Mouse (Mus musculus): ENCODE results near the gene Olfr666. TPM values are rescaled to one million over a fixed set of nuclear protein-coding genes. Genes with fewer than 3 reads are reported as not detected.
"Not testable (repeated sequence)": the region's sequence is repeated elsewhere in the genome, so short reads cannot be mapped to it uniquely, and the experiment has no call there.

The Olfr666 gene
- polyA plus RNA-seq, 1 experiment: not detected

DNA sequence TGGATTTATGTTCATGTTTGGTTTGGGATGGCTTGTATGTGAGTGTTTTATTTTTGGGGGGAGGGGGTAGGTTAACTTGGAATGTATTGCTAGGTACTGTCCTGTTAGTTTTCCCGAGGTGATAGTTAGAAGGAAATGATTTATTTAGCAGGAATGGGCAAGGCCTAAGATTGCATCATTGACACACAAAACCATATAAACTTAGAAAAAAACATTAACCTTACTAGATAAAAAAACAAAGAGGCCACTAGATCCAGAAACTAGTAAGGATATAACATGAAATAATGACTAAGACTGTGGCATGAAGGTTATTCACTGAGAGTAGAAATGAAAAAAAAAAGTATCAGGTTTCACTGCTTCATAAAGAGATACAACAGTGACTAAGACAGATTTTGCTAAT, 38.1 kb downstream of the Olfr666 start:
- TF ChIP-seq POLR2A (IDR thresholded peaks at IDR 0.05; ENCODE audit: control insufficient read depth, extremely low read depth, insufficient read depth, low read length, poor library complexity) (no peak), CTCF (IDR thresholded peaks at IDR 0.05; ENCODE audit: borderline replicate concordance, control insufficient read depth, extremely low read depth, insufficient read depth, low read length, poor library complexity) (no peak)
- no peak overlapping the region for H3K4me3 ChIP-seq (ENCODE audit: control insufficient read depth, insufficient read depth, low read length)
- no peak overlapping the region for H3K27ac ChIP-seq (ENCODE audit: control insufficient read depth, insufficient read depth, low read length)
- no peaks in the 10 kb centered on the region for H3K27me3 ChIP-seq (ENCODE audit: control insufficient read depth, insufficient read depth, low read length)
- H3K4me1 ChIP-seq (replicated peaks; ENCODE audit: control insufficient read depth, insufficient read depth, low read length): no peaks in the 10 kb centered on the region
- no peak for DNase-seq
- 78% methylated on average over 1 of the region's 1 CpGs for WGBS
- no peaks in the 10 kb centered on the region for H3K36me3 ChIP-seq (ENCODE audit: control insufficient read depth, insufficient read depth, low read length)

DNA sequence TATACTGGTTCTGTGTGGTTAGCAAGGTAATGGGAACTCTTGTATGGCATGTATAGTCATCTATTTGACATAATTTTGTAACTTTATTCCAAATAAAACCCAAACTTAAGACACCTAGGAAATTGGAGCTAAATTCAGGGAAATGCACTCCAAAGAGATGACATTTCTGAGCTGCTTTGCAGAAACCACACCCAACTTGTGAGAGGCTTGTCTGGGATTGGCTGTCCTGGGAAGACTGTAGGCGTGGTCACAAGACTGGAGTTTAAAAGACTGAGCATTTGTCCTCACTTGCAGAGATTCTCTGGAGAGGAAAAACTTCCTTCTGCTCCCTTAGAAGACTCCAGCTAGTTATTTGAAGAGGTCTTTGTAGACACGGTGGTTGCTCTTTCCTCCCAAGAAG, 39.0 kb downstream of the Olfr666 start, which contains the start of gene Usp17la:
Gene Usp17la (plus strand): TSS at position 301 of the 400 bp plus-strand sequence.
- H3K4me3 ChIP-seq (ENCODE audit: control insufficient read depth, insufficient read depth, low read length); H3K27ac ChIP-seq (ENCODE audit: control insufficient read depth, insufficient read depth, low read length); H3K36me3 ChIP-seq (ENCODE audit: control insufficient read depth, insufficient read depth, low read length); DNase-seq; H3K27me3 ChIP-seq (ENCODE audit: control insufficient read depth, insufficient read depth, low read length); H3K4me1 ChIP-seq (replicated peaks; ENCODE audit: control insufficient read depth, insufficient read depth, low read length): not testable (repeated sequence)
- 69% methylated on average over 2 of the region's 2 CpGs for WGBS

DNA sequence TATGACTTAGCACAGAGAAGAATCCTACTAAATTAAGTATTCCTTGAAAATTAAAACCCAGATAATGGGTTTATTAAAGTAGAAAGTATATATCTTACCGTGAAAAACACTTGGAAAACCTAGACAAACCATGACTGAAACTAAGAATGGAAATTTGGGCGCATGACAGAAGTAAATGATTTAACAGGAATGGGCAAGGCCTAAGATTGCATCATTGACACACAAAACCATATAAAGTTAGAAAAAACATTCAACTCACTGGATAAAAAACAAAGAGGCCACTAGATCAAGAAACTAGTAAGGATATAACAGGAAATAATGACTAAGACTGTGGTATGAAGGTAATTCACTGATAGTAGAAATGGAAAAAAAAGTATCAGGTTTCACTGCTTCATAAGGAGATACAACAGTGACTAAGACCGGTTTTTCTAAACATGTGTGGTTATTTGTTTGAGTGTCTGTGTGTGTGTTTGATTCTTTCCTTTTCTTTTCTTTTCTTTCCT, 40.5 kb downstream of the Olfr666 start:
- Histone ChIP-seq H3K36me3 (ENCODE audit: control insufficient read depth, insufficient read depth, low read length) (no peaks in the 10 kb centered on the region), H3K27ac (ENCODE audit: control insufficient read depth, insufficient read depth, low read length) (no peak overlapping the region), H3K4me1 (replicated peaks; ENCODE audit: control insufficient read depth, insufficient read depth, low read length) (no peaks in the 10 kb centered on the region), H3K27me3 (ENCODE audit: control insufficient read depth, insufficient read depth, low read length) (no peaks in the 10 kb centered on the region), H3K4me3 (ENCODE audit: control insufficient read depth, insufficient read depth, low read length) (no peak overlapping the region)
- TF ChIP-seq POLR2A (IDR thresholded peaks at IDR 0.05; ENCODE audit: control insufficient read depth, extremely low read depth, insufficient read depth, low read length, poor library complexity): no peak
- WGBS: 84% methylated on average over 3 of the region's 3 CpGs
- DNase-seq: no peak

DNA sequence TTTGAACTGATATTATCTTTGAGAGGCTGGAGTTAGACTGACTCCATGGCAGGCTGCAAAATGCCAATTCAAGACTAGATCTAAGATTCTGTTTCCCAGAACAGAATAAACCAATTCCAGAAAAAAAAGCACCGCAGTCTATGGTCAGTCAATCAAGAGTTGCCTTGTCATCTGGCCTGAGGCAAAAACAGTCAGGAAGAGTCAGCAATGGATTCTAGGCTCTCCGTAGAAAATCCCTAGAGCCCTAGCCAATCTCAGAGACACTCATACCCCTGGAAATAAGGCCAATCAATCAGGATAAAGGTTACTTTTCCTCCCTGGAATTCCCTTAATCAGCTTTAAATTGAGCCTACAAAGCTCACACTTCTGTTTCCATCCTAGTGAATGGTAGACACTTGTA, 44.2 kb downstream of the Olfr666 start:
- not testable (repeated sequence) for H3K4me1 ChIP-seq (replicated peaks; ENCODE audit: control insufficient read depth, insufficient read depth, low read length); DNase-seq; H3K27ac ChIP-seq (ENCODE audit: control insufficient read depth, insufficient read depth, low read length); H3K4me3 ChIP-seq (ENCODE audit: control insufficient read depth, insufficient read depth, low read length); H3K27me3 ChIP-seq (ENCODE audit: control insufficient read depth, insufficient read depth, low read length); H3K36me3 ChIP-seq (ENCODE audit: control insufficient read depth, insufficient read depth, low read length)
- WGBS: 97% methylated on average over 2 of the region's 2 CpGs

DNA sequence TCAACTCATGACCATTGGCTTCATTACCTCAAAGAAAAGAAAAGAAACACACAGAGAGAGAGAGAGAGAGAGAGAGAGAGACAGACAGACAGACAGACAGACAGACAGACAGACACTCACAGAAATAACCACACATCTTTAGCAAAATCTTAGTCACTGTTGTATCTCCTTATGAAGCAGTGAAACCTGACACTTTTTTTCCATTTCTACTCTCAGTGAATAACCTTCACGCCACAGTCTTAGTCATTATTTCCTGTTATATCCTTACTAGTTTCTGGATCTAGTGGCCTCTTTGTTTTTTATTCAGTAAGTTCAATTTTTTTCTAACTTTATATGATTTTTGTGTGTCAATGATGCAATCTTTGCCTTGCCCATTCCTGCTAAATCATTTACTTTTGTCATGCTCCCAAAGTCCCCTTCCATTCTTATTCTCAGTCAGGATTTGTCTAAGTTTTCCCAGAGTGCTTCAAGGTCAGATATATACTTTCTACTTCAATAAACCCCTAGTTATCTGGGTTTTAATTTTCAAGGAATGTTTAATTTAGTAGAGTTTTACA, 51.9 kb downstream of the Olfr666 start:
- Histone ChIP-seq H3K36me3 (ENCODE audit: control insufficient read depth, insufficient read depth, low read length) (no peaks in the 10 kb centered on the region), H3K27ac (ENCODE audit: control insufficient read depth, insufficient read depth, low read length) (no peak overlapping the region), H3K27me3 (ENCODE audit: control insufficient read depth, insufficient read depth, low read length) (no peaks in the 10 kb centered on the region), H3K4me3 (ENCODE audit: control insufficient read depth, insufficient read depth, low read length) (no peak overlapping the region), H3K4me1 (replicated peaks; ENCODE audit: control insufficient read depth, insufficient read depth, low read length) (no peaks in the 10 kb centered on the region)
- 82% methylated on average over 1 of the region's 1 CpGs for WGBS
- TF ChIP-seq POLR2A (IDR thresholded peaks at IDR 0.05; ENCODE audit: control insufficient read depth, extremely low read depth, insufficient read depth, low read length, poor library complexity) (no peak), CTCF (IDR thresholded peaks at IDR 0.05; ENCODE audit: borderline replicate concordance, control insufficient read depth, extremely low read depth, insufficient read depth, low read length, poor library complexity) (no peak)
- no peak for DNase-seq

DNA sequence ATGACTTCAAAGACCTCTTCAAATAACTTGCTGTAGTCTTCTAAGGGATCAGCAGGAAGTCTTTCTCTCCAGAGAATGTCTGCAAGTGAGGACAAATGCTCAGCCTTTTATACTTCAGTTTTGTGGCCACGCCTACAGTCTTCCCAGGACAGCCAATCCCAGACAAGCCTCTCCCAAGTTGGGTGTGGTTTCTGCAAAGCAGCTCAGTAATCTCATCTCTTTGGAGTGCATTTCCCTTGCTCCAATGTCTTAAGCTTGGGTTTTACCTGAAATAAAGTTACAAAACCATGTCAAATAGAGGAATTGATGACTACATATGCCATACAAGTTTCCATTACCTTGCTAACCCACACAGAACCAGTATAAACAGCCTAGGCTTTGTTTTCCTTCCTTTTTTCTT, 53.2 kb downstream of the Olfr666 start, which contains the start of gene Usp17lb:
Gene Usp17lb (minus strand): TSS at position 101 of the 400 bp plus-strand sequence.
- Histone ChIP-seq H3K27me3 (ENCODE audit: control insufficient read depth, insufficient read depth, low read length) (no peaks in the 10 kb centered on the region), H3K4me1 (replicated peaks; ENCODE audit: control insufficient read depth, insufficient read depth, low read length) (no peaks in the 10 kb centered on the region), H3K27ac (ENCODE audit: control insufficient read depth, insufficient read depth, low read length) (no peak within 1 kb of the TSS), H3K36me3 (ENCODE audit: control insufficient read depth, insufficient read depth, low read length) (no peaks in the 10 kb centered on the region), H3K4me3 (ENCODE audit: control insufficient read depth, insufficient read depth, low read length) (no peak within 1 kb of the TSS)
- no peak for DNase-seq
- WGBS: 82% methylated on average over 1 of the region's 1 CpGs
- no peak for TF ChIP-seq CTCF (IDR thresholded peaks at IDR 0.05; ENCODE audit: borderline replicate concordance, control insufficient read depth, extremely low read depth, insufficient read depth, low read length, poor library complexity)
- TF ChIP-seq POLR2A (IDR thresholded peaks at IDR 0.05; ENCODE audit: control insufficient read depth, extremely low read depth, insufficient read depth, low read length, poor library complexity): no peak

Other genes with a start within 250 kb of the Olfr666 start
- gene Olfr658, start 248.6 kb downstream of the Olfr666 start, polyA plus RNA-seq (2012; rRNA removed): not detected in 2 replicates
- not detected in 2 replicates for gene Olfr659, start 229.2 kb downstream of the Olfr666 start, polyA plus RNA-seq (2012; rRNA removed)
- gene Olfr661, start 209.5 kb downstream of the Olfr666 start, polyA plus RNA-seq (2012; rRNA removed): not detected in 2 replicates
- gene Usp17le, start 118.5 kb downstream of the Olfr666 start, polyA plus RNA-seq (2012; rRNA removed): 0.08 and 0.12 TPM in 2 replicates
- not detected in 2 replicates for gene Usp17lb, start 53.3 kb downstream of the Olfr666 start, polyA plus RNA-seq (2012; rRNA removed)
- not detected in 2 replicates for gene Usp17la, start 38.9 kb downstream of the Olfr666 start, polyA plus RNA-seq (2012; rRNA removed)
- not detected in 2 replicates for gene Olfr665, start 17.9 kb downstream of the Olfr666 start, polyA plus RNA-seq (2012; rRNA removed)
- not detected in 2 replicates for gene Olfr667, start 25.5 kb upstream of the Olfr666 start, polyA plus RNA-seq (2012; rRNA removed)
- not detected in 2 replicates for gene Olfr668, start 32.1 kb upstream of the Olfr666 start, polyA plus RNA-seq (2012; rRNA removed)
- not detected in 2 replicates for gene Olfr669, start 38.3 kb upstream of the Olfr666 start, polyA plus RNA-seq (2012; rRNA removed)
- gene Olfr670, start 66.7 kb upstream of the Olfr666 start, polyA plus RNA-seq (2012; rRNA removed): not detected in 2 replicates
- gene Olfr671, start 83.2 kb upstream of the Olfr666 start, polyA plus RNA-seq (2012; rRNA removed): not detected in 2 replicates
- not detected in 2 replicates for gene Olfr672, start 106.1 kb upstream of the Olfr666 start, polyA plus RNA-seq (2012; rRNA removed)
- gene Olfr675, start 132.5 kb upstream of the Olfr666 start, polyA plus RNA-seq (2012; rRNA removed): not detected in 2 replicates
- not detected in 2 replicates for gene Olfr676, start 136.7 kb upstream of the Olfr666 start, polyA plus RNA-seq (2012; rRNA removed)
- not detected in 2 replicates for gene Olfr677, start 155.4 kb upstream of the Olfr666 start, polyA plus RNA-seq (2012; rRNA removed)
- not detected in 2 replicates for gene Olfr678, start 168.5 kb upstream of the Olfr666 start, polyA plus RNA-seq (2012; rRNA removed)
- gene Olfr679, start 185.3 kb upstream of the Olfr666 start, polyA plus RNA-seq (2012; rRNA removed): 0.01 TPM in 1 of 2 replicates, not detected in the other
- gene Olfr680-ps1, start 196.9 kb upstream of the Olfr666 start, polyA plus RNA-seq (2012; rRNA removed): not detected in 2 replicates
- not detected in 2 replicates for gene Olfr681, start 220.9 kb upstream of the Olfr666 start, polyA plus RNA-seq (2012; rRNA removed)

Data from thymus, adult 2 months (tissue).